Mouse (Mus musculus): ENCODE measurements around the gene Gm44790.

Gene Gm44790

GRCm38 (mm10) chr6:86404100-86404861 lies 22.2 kb upstream of the Gm44790 start, which contains the start of gene Tia1:
Gene Tia1, plus strand, starts transcription at chr6:86404219.
- in situ Hi-C loops (cut with MseI, MboI) = no loop called here

- in situ Hi-C loops (cut with MseI, MboI) = no loop called here
These were observed 21.5 kb upstream of the Gm44790 start for GRCm38 (mm10) chr6:86404996-86405395.

- in situ Hi-C loops (cut with MseI, MboI) = no loop called here
These were observed 20.2 kb upstream of the Gm44790 start for GRCm38 (mm10) chr6:86406306-86406705.

- in situ Hi-C loops (cut with MseI, MboI) = no loop called here
These were observed 7.7 kb upstream of the Gm44790 start for GRCm38 (mm10) chr6:86418711-86419110.

- in situ Hi-C loops (cut with MseI, MboI) = no loop called here
These were observed 7.2 kb upstream of the Gm44790 start for GRCm38 (mm10) chr6:86419239-86419638.

GRCm38 (mm10) chr6:86420491-86420890 lies 6.0 kb upstream of the Gm44790 start:
- in situ Hi-C loops (cut with MseI, MboI) = no loop called here

- in situ Hi-C loops (cut with MseI, MboI) = no loop called here
These were observed 5.1 kb downstream of the Gm44790 start for GRCm38 (mm10) chr6:86431531-86431930.

GRCm38 (mm10) chr6:86433696-86434095 lies 7.2 kb downstream of the Gm44790 start:
- in situ Hi-C loops (cut with MseI, MboI) = no loop called here

GRCm38 (mm10) chr6:86437711-86438110 lies 11.3 kb downstream of the Gm44790 start:
- in situ Hi-C loops (cut with MseI, MboI) = no loop called here

- in situ Hi-C loops (cut with MseI, MboI) = no loop called here
These were observed 12.0 kb downstream of the Gm44790 start, which contains the start of gene C87436 for GRCm38 (mm10) chr6:86438272-86439118. Gene C87436, plus strand, starts transcription at chr6:86438374.

GRCm38 (mm10) chr6:86439119-86439496 lies 12.7 kb downstream of the Gm44790 start:
- in situ Hi-C loops (cut with MseI, MboI) = no loop called here

GRCm38 (mm10) chr6:86439531-86439930 lies 13.1 kb downstream of the Gm44790 start:
- in situ Hi-C loops (cut with MseI, MboI) = no loop called here

GRCm38 (mm10) chr6:86441571-86441970 lies 15.1 kb downstream of the Gm44790 start:
- in situ Hi-C loops (cut with MseI, MboI) = no loop called here

GRCm38 (mm10) chr6:86445551-86445950 lies 19.1 kb downstream of the Gm44790 start:
- in situ Hi-C loops (cut with MseI, MboI) = no loop called here

- in situ Hi-C loops (cut with MseI, MboI) = no loop called here
These were observed 20.6 kb downstream of the Gm44790 start for GRCm38 (mm10) chr6:86446927-86447568.

GRCm38 (mm10) chr6:86456727-86457126 lies 30.3 kb downstream of the Gm44790 start:
- in situ Hi-C loops (cut with MseI, MboI) = no loop called here

- in situ Hi-C loops (cut with MseI, MboI) = no loop called here
These were observed 36.6 kb downstream of the Gm44790 start for GRCm38 (mm10) chr6:86463079-86463478.

GRCm38 (mm10) chr6:86471317-86471716 lies 44.9 kb downstream of the Gm44790 start:
- in situ Hi-C loops (cut with MseI, MboI) = no loop called here

GRCm38 (mm10) chr6:86471760-86472099 lies 45.3 kb downstream of the Gm44790 start:
- in situ Hi-C loops (cut with MseI, MboI) = no loop called here

GRCm38 (mm10) chr6:86472100-86472955 lies 45.9 kb downstream of the Gm44790 start:
- in situ Hi-C loops (cut with MseI, MboI) = no loop called here

- in situ Hi-C loops (cut with MseI, MboI) = no loop called here
These were observed 46.6 kb downstream of the Gm44790 start for GRCm38 (mm10) chr6:86473077-86473476.

Data from mouse trophoblast stem cell (cell line).